Mouse (Mus musculus) liver, embryonic 15.5 days (tissue): ENCODE measurements around the gene Gm49320. TPM values are rescaled to one million over a fixed set of nuclear protein-coding genes. Genes with fewer than 3 reads are reported as not detected.

Experiments used
- ATAC-seq: fragments of 200-750 bp; cut with Nextera tagmentation; 2 replicates; pipeline ENCODE4 v1.8.0; 2017; ENCODE audit warnings: moderate number of reproducible peaks, mild to moderate bottlenecking, moderate library complexity; ENCODE audit not compliant: insufficient read depth
- H3K27ac ChIP-seq: fragments of 300-500 bp; sonication (generic); replicated peaks from 2 replicates; pipeline ENCODE4 v1.5.1; 2015; ENCODE audit warnings: mild to moderate bottlenecking, inconsistent platforms
- H3K27me3 ChIP-seq: fragments of 300-500 bp; sonication (generic); 2 replicates; pipeline ENCODE4 v1.6.1; 2015; ENCODE audit warnings: mild to moderate bottlenecking, inconsistent platforms
- H3K36me3 ChIP-seq: fragments of 300-500 bp; sonication (generic); replicated peaks from 2 replicates; pipeline ENCODE4 v1.6.1; 2015; ENCODE audit warnings: moderate library complexity, mild to moderate bottlenecking, inconsistent platforms
- H3K4me1 ChIP-seq: fragments of 300-500 bp; sonication (generic); replicated peaks from 2 replicates; pipeline ENCODE4 v1.6.1; 2015; ENCODE audit warnings: inconsistent platforms
- H3K4me2 ChIP-seq: fragments of 300-500 bp; sonication (generic); 2 replicates; pipeline ENCODE4 v1.6.1; 2015; ENCODE audit warnings: moderate library complexity, mild to moderate bottlenecking, inconsistent platforms
- H3K4me3 ChIP-seq: fragments of 300-500 bp; sonication (generic); replicated peaks from 2 replicates; pipeline ENCODE4 v1.5.1; 2015; ENCODE audit warnings: mild to moderate bottlenecking, inconsistent platforms
- H3K9ac ChIP-seq: fragments of 300-500 bp; sonication (generic); 2 replicates; pipeline ENCODE4 v1.6.1; 2015; ENCODE audit warnings: moderate library complexity, mild to moderate bottlenecking, inconsistent platforms
- H3K9me3 ChIP-seq: fragments of 300-500 bp; sonication (generic); replicated peaks from 2 replicates; pipeline ENCODE4 v1.6.1; 2016; ENCODE audit warnings: inconsistent platforms
- WGBS: fragments of 180-500 bp; shearing (Covaris S2); methylation state at CpG from one replicate; pipeline ENCODE4 v1.1.7; 2015; ENCODE audit warnings: mixed read lengths; ENCODE audit not compliant: insufficient replicate concordance; 5-methylcytosine and 5-hydroxymethylcytosine counted together
- polyA plus RNA-seq: library from polyadenylated mRNA; unstranded; fragments of >200 nt; fragmentation: Nextera tagmentation; extraction: Ambion mirVana; gene quantifications from 2 replicates; pipeline ENCODE4 v1.2.1, GENCODE M21; 2015

Gm49320 gene
- polyA plus RNA-seq: 0.10 and 0.17 TPM in 2 replicates

GRCm38 (mm10) chr8:4238434-4239192, at the start of gene Gm49320, which contains the start of gene Map2k7:
Gene Gm49320, plus strand, starts transcription at chr8:4238865.
Gene Map2k7, plus strand, starts transcription at chr8:4238740.
- Histone ChIP-seq H3K4me2 (peak within 1 kb of the TSS; percentile 86), H3K9ac (peak within 1 kb of the TSS; percentile 76), H3K9me3 (no peaks in the 10 kb centered on the region), H3K4me1 (peaks cover 45% of the 10 kb centered on the region), H3K27me3 (no peaks in the 10 kb centered on the region; the same call in 1 of the 2 replicates), H3K4me3 (peak within 1 kb of the TSS; percentile 75), H3K27ac (peak within 1 kb of the TSS; percentile 94), H3K36me3 (peaks cover 22% of the 10 kb centered on the region)
- peak; percentile 95 for ATAC-seq
- under 1% methylated on average over 63 of the region's 71 CpGs for WGBS

GRCm38 (mm10) chr8:4189031-4189722, 49.5 kb upstream of the Gm49320 start:
- peak overlapping the region; percentile 56 for H3K4me2 ChIP-seq
- peak overlapping the region; percentile 26; the same call in 1 of the 2 replicates for H3K9ac ChIP-seq
- 17% methylated on average over 3 of the region's 3 CpGs for whole genome bisulfite sequencing

DNA sequence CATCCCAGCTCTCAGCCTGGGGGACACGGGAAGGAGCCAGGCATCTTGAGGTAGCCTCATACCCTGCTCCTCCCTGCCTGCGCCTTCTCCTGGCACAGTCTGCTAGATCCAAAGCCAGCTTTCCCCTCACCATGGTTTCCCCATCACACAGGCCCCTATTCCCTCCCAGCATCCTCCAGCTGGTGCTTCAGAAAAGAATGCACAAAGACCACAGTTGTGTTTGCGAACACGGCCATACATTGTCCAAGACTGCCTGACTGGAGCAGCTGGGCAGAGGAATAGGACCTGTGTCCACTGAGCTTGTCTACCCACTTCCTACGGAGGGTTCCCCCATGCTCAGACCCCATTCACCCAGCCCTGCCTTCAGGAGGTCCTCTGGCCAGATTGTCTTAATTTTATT, 46.4 kb upstream of the Gm49320 start:
- H3K4me2 ChIP-seq: no peak overlapping the region
- WGBS: 66% methylated on average over 5 of the region's 5 CpGs
- H3K36me3 ChIP-seq: 0 out of 2 replicates have a peak, but pooled peaks cover 3% of the 10 kb centered on the region
- H3K9me3 ChIP-seq: no peaks in the 10 kb centered on the region
- H3K4me1 ChIP-seq: peaks cover 43% of the 10 kb centered on the region
- 0 out of 2 replicates have a peak, but pooled peaks cover 3% of the 10 kb centered on the region for H3K27me3 ChIP-seq
- ATAC-seq: no peak
- no peak overlapping the region for H3K4me3 ChIP-seq
- no peak overlapping the region for H3K9ac ChIP-seq
- H3K27ac ChIP-seq: no peak overlapping the region

More at GRCm38 (mm10) chr8:4189031-4189722, 49.5 kb upstream of the Gm49320 start:
- ATAC-seq: peak; percentile 95
- 0 out of 2 replicates have a peak, but pooled peaks cover 3% of the 10 kb centered on the region for H3K36me3 ChIP-seq
- H3K27me3 ChIP-seq: no peaks in the 10 kb centered on the region
- H3K9me3 ChIP-seq: no peaks in the 10 kb centered on the region
- 0 out of 2 replicates have a peak overlapping the region, but pooled peaks have one; percentile 1 for H3K4me3 ChIP-seq
- H3K27ac ChIP-seq: peak overlapping the region; percentile 77
- peaks cover 53% of the 10 kb centered on the region for H3K4me1 ChIP-seq

DNA sequence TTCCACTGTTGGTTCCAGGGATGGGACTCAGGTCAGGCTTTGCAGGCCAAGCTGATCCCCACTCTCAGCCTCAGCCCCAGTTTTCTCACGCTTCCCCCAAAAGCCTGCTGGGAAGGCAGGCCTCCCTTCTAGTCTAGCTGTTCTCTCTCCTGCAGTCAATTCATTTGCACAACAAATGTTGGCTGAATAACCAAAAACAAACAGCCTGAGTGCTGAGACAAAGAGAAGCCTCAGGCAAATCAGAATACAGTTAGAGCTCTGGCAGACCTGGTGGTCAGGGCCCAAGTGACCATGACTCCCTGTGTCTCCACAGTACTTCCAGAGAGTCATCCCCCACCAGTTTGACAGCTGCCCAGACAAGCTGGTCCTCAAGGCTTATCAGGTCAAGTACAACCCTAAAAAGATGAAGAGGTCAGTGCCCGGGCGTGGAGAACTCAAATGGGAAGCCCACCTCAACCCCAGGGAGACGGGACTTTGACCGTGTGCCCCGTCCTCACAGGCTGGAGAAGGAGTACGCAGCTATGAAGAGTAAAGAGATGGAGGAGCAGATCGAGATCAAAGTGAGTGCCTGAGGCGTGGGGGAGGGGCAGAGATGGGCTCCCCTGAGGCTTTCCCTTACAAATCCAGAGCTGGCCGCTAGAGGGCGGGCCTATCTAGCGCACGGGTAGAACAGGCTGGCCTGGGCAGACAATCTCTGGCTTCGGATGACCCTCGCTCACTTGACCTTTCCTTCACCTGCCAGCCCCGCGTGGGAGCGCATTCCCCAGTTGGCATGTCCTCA, 45.7 kb upstream of the Gm49320 start:
- H3K9ac ChIP-seq: no peak overlapping the region
- WGBS: 13% methylated on average over 18 of the region's 18 CpGs
- 0 out of 2 replicates have a peak, but pooled peaks cover 3% of the 10 kb centered on the region for H3K27me3 ChIP-seq
- ATAC-seq: peak; percentile 16; the same call in 1 of the 2 replicates
- H3K4me2 ChIP-seq: peak overlapping the region; percentile 46
- H3K27ac ChIP-seq: no peak overlapping the region
- 0 out of 2 replicates have a peak overlapping the region, but pooled peaks have one; percentile 8 for H3K4me3 ChIP-seq
- H3K36me3 ChIP-seq: 0 out of 2 replicates have a peak, but pooled peaks cover 3% of the 10 kb centered on the region
- H3K4me1 ChIP-seq: peaks cover 37% of the 10 kb centered on the region
- no peaks in the 10 kb centered on the region for H3K9me3 ChIP-seq

- no peaks in the 10 kb centered on the region for H3K9me3 ChIP-seq
- 0 out of 2 replicates have a peak overlapping the region, but pooled peaks have one; percentile 8 for H3K4me3 ChIP-seq
- no peaks in the 10 kb centered on the region for H3K36me3 ChIP-seq
- 0 out of 2 replicates have a peak, but pooled peaks cover 3% of the 10 kb centered on the region for H3K27me3 ChIP-seq
- WGBS: 46% methylated on average over 7 of the region's 7 CpGs
- no peak overlapping the region for H3K27ac ChIP-seq
- H3K4me2 ChIP-seq: peak overlapping the region; percentile 46
- ATAC-seq: no peak
- H3K9ac ChIP-seq: no peak overlapping the region
- H3K4me1 ChIP-seq: peaks cover 31% of the 10 kb centered on the region
These were observed 45.1 kb upstream of the Gm49320 start for GRCm38 (mm10) chr8:4193588-4193894.

GRCm38 (mm10) chr8:4201321-4201720, 37.3 kb upstream of the Gm49320 start:
- H3K9ac ChIP-seq: no peak overlapping the region
- H3K9me3 ChIP-seq: no peaks in the 10 kb centered on the region
- no peaks in the 10 kb centered on the region for H3K36me3 ChIP-seq
- H3K4me1 ChIP-seq: peaks cover 11% of the 10 kb centered on the region; the same call in 1 of the 2 replicates
- H3K27ac ChIP-seq: no peak overlapping the region
- no peak for ATAC-seq
- no peak overlapping the region for H3K4me3 ChIP-seq
- no peak overlapping the region for H3K4me2 ChIP-seq
- WGBS: 28% methylated on average over 2 of the region's 2 CpGs
- peaks cover 33% of the 10 kb centered on the region for H3K27me3 ChIP-seq

GRCm38 (mm10) chr8:4205246-4206123, 33.2 kb upstream of the Gm49320 start:
- 24% methylated on average over 38 of the region's 38 CpGs for WGBS
- H3K4me2 ChIP-seq: peak overlapping the region; percentile 52
- no peaks in the 10 kb centered on the region for H3K9me3 ChIP-seq
- no peak for ATAC-seq
- H3K27me3 ChIP-seq: peaks cover 57% of the 10 kb centered on the region
- H3K36me3 ChIP-seq: no peaks in the 10 kb centered on the region
- peak overlapping the region; percentile 14; the same call in 1 of the 2 replicates for H3K4me3 ChIP-seq
- no peak overlapping the region for H3K27ac ChIP-seq
- peaks cover 17% of the 10 kb centered on the region; the same call in 1 of the 2 replicates for H3K4me1 ChIP-seq
- H3K9ac ChIP-seq: no peak overlapping the region

DNA sequence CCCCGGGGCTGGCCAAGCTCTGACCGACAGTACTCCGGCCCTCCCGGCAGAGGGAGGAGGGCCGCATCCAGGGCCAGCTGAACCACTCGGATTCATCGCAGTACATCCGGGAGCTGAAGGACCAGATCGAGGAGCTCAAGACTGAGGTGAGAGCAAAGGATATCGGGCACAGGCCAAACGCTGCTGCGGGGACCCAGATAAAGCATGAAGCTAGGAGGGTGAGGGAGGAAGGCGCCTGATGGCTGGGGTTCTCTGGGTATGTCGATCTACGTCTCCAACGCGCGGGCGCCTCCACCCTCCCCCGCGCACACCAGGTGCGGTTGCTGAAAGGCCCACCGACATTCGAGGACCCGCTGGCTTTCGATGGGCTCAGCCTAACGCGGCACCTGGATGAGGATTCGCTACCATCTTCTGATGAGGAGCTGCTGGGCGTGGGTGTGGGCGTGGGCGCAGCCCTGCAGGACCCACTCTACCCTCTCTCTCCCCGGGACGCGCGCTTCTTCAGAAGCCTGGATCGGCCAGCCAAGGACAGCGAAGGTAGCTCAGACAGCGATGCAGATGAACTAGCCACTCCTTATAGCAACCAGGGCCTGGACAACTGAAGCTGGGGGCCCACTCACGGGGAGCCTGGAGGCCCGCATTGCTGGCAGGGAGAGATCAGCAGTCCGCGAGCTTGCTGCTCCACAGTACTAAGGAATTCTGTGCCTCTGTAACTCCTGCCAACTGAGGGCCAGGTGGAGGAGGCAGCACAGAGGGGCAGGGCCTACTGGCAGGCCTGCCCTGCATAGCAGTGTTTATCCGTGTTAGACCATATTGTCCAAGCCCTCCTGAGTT, 32.3 kb upstream of the Gm49320 start:
- 12% methylated on average over 44 of the region's 44 CpGs for whole genome bisulfite sequencing
- H3K4me3 ChIP-seq: peak overlapping the region; percentile 14; the same call in 1 of the 2 replicates
- peak; percentile 68 for ATAC-seq

DNA sequence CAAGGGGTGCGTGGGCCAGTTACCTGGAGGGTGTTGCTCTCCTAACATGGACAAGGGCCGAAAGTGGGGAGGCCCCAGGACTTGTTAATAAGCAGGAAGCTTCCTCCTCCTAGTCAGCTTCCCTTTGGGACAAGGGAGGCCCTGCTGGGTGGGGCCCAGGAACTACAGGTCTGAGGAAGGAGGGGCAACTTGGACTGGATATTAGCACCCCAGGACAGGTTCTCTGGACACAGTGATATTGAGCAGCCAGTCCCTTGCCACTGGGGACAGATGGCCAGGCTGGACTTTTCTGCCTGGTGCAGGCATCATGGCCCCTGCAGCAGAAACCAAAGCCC, 31.7 kb upstream of the Gm49320 start:
- no peaks in the 10 kb centered on the region for H3K9me3 ChIP-seq
- no peak overlapping the region for H3K27ac ChIP-seq
- H3K4me1 ChIP-seq: peaks cover 17% of the 10 kb centered on the region; the same call in 1 of the 2 replicates
- H3K27me3 ChIP-seq: peaks cover 66% of the 10 kb centered on the region
- H3K36me3 ChIP-seq: no peaks in the 10 kb centered on the region
- H3K4me3 ChIP-seq: no peak overlapping the region
- 54% methylated on average over 2 of the region's 2 CpGs for WGBS
- H3K4me2 ChIP-seq: peak overlapping the region; percentile 52
- no peak for ATAC-seq
- H3K9ac ChIP-seq: no peak overlapping the region

More for the DNA sequence above, 32.3 kb upstream of the Gm49320 start:
- Histone ChIP-seq H3K4me1 (peaks cover 17% of the 10 kb centered on the region; the same call in 1 of the 2 replicates), H3K9ac (no peak overlapping the region), H3K27me3 (peaks cover 65% of the 10 kb centered on the region), H3K4me2 (peak overlapping the region; percentile 52), H3K9me3 (no peaks in the 10 kb centered on the region), H3K36me3 (no peaks in the 10 kb centered on the region), H3K27ac (no peak overlapping the region)
